Mouse (Mus musculus) right cerebral cortex, postnatal 25 days (tissue): ENCODE results near the gene Slc29a2.
"Not testable (repeated sequence)": the region's sequence is repeated elsewhere in the genome, so short reads cannot be mapped to it uniquely, and the experiment has no call there.

Experiments used
- DNase-seq: peaks from one replicate; pipeline ENCODE4 v3.0.0; 2022

Slc29a2 gene

DNA sequence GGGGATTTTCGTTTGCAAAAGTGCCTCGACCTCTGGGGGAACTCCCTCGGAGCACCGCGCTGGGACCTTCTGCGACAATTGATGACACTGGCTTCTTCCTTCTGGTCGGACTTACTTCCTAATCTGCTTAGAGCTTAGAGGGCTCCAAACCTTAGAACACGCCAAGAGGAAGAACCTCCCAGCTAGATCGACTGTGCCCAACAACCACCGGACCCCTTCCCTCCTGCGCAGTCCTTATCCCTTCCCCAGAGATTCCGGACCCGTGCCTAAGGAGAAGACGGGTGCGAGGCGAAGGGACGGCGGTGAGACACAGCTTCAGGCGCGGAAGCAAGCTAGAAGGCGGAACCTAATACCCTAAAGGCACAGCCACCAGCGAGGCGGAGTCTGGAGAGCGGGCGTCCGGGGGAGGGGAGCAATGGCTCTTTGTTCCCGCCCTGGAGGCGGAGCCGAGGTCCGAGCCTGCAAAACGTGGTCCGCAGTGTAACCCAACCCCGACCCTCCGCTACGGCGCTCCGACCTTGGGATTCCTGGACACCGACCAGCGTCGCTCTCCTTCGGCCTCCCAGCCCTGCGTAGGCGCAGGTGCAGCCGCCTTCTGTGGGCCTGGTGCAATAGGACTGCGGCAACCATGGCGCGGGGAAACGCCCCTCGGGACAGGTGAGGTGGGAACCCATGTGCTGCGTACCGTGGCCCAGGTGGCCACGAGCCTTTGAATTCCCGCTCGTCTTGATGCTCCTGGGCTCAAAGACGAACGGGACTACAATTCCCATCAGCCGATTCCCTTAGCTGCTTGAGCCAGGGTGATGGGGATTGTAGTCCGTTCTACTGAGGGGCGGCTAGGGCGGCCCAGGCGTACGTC, at the start of gene Slc29a2:
Gene Slc29a2, plus strand, starts transcription at position 240 of the 859 bp plus-strand sequence.
- DNase-seq, result peak; percentile 91

DNA sequence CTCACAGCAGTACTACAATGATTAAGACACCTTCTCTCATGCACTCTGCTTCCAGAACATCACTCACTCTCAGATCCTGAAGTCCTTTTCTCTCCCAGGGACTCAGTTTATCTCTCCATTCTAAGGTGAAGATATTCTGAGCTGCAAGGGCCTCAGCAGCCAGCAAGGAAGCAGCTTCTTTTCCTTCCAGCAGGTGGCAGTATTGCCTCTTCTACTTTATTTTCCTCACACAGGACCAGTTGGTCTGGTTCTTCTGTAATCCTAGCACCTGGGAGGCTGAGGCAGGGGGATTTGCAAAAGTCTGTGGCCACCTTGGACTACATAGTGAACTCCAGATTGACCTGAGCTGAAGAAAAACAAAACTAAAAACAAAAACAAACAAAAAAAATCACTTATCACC, 41.9 kb upstream of the Slc29a2 start:
- DNase-seq, result no peak

DNA sequence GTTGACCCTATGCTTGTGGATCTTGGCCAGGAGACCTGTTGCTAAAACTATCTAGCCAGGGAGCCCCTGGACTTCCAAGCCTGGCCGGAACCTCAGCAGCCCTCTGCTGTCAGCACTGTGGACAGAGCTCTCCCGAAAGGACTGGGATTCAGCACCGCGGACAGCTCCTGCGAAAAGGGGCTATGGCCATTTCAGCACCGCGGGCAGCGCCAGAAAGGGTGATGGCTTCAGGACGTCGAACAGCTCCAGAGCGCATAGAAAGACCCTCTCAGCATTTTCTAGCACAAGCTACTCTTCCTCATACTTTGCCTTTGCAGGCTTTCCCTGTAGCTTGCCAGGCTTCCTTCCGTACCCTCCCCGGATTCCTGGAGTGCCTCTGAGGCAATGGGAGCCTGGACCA, 34.6 kb upstream of the Slc29a2 start:
- no peak for DNase-seq

DNA sequence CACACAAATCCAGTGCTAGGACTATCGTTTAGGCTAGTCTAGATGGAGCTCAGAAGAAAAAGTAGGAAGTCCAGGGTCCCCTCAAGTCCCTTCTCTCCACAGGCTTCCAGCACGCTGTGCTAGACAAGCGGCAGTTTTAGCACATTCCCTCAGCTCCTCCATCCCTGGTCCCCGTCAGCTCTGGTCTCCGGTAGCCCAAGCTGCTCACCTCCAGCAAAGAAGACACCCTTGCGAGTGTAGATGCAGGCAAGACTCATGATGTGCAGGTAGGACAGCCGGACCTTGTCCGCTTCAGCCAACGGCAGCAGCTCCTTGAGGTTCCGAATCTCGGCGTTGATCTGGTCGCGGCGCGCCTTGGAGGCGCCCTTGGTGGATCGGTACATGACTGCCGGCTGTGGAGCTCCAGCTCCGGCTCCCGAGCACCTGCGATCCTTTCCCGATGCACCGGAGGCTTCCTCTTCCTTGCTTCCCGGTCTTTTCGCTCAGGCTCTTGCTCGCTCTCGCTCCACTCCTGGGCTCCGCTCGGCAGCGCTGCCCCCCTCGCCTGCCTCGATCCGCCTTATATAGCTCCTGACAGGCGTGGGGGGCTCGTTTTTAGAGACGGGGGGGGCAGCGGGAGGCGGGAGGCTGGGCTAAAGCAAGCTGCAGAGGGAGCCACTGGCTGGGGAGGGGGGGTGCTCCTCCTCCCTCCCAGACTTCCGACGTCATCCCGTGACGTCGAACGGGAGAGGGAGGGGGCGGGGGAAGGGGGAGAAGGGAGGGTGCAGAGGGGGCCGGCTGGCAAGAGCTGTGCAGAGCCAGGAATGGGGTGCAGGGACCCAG, 34.0 kb upstream of the Slc29a2 start:
- peak; percentile 86 for DNase-seq

DNA sequence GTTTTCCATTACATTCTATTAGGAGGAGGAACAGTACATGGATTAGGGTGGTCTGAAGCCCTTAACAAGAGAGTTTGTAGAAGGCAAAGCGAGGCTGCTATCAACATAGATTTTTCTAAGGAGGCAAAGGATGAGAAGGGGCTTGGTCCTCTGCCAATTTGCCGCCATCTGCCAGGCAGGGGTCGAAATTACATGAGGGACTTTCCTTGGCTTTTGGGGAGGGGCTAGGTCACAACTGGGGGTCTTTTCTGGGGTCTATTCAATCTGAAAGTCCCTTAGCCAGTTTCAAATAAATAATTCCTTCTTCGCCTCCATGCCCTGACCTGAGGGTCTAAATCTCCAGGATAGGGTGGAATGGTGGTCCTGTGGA, 33.4 kb upstream of the Slc29a2 start, which contains the start of gene Npas4:
Gene Npas4, minus strand, starts transcription at position 61 of the 370 bp plus-strand sequence.
- DNase-seq, result no peak

DNA sequence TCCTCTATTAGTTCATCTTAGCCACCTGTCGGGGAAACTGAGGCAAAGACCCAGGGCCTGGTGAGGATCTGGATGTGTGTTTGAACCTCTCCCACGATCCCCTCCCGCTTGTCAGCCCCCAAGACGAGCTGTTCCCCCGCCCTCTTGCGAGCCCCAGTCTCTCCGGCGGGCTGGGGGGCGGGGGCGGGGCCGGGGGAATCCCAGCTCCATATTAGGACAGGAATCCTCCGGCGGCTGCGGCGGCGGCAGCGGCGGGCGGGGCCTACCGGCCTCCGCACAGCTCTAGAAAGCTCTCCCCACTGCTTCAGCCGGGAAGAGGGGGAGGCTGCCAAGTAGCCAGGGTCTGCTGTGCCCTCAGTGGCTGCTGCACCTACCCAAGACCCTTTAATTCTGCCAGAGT, 32.9 kb upstream of the Slc29a2 start:
- DNase-seq, result peak; percentile 65

DNA sequence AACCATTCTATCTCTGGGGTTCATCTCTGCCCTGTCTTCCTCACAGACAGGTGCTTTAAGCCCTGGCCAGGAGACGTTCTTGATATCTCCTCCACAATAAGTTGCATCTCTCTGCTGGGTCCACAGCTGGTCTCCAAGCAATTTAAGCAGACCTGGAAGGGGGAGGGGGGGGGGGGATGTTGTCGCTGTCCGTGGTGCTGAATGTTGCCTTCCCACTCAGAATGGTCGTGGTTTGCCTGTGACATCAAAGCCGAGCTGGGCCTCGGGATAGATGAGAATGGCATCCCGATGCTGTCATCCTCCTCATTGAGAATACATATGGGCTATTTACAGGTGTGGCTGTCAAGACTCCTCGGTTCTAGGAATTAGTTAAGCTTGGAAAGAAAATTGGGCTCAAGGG, 31.3 kb upstream of the Slc29a2 start:
- no peak for DNase-seq

DNA sequence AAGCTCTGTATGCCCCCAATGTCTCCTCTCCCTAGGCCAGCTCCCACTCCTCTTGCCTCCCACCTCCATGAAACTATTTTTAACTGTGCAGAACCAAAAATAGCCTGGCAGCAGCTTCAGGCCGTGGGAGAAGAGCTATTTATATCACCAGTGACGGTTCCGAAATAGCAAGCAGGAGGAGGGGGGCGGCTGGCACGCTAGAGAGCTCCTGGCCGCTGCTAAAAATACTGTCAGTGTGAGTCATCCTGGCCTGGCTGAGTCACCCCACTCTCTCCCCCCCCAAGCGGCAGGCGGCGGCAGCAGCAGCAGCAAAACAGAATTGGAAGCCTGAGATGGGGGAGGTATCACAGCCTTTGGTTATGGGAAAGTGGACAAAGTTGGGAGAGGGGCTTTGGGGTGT, 30.8 kb upstream of the Slc29a2 start:
- DNase-seq, result peak; percentile 85

DNA sequence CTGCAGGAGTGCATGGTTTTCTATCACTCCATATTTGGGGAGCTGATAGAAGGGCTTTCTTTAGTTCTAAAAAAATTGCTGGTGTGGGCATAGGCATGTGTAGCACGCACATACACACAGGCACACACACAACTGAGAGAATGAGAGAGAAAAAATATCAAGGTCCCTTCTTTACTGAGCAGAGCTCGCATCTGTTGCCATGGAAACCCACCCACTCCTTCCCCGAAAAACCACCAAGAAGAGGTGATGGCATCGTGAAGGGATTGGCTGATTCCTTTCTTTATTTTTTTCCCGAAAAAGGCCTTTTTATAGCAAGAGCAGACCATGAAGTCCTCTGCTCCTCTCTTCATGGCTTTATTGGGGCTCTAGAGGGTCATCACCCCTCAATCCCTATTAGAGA, 29.6 kb upstream of the Slc29a2 start:
- peak; percentile 87 for DNase-seq

DNA sequence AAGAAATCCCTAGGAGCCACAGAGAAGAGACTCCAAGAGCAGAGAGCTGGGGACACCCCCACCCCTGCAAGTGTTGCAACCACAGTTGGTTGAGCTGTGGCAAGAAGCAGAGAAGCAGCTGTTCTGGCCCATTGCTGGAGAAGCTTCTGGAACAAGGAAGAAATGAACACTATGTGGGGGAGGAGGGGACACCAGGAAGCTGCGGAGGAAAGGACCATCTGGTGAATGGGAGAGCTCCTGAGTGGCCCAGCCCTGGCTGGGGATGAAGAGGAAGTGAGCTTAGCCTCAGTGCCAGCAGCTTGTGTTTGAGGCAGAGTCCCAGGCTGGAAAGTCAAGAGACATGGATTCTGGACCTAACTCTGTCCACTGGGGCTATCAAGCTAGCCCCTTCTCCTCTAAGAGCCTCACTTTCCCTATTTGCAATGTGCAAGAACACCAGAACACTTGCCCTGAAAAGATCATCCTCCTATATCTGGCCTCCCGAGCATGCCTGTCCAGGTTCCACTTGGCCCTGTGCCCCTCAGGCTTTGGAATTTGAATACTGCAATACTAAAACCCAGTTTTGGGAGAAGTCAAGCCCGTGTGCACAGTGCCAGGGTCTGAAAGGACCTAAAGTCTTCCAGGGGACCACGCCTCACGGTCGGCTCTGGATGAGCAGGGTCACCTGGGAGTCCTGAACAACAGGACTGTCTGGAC, 24.1 kb upstream of the Slc29a2 start:
- peak; percentile 63 for DNase-seq

DNA sequence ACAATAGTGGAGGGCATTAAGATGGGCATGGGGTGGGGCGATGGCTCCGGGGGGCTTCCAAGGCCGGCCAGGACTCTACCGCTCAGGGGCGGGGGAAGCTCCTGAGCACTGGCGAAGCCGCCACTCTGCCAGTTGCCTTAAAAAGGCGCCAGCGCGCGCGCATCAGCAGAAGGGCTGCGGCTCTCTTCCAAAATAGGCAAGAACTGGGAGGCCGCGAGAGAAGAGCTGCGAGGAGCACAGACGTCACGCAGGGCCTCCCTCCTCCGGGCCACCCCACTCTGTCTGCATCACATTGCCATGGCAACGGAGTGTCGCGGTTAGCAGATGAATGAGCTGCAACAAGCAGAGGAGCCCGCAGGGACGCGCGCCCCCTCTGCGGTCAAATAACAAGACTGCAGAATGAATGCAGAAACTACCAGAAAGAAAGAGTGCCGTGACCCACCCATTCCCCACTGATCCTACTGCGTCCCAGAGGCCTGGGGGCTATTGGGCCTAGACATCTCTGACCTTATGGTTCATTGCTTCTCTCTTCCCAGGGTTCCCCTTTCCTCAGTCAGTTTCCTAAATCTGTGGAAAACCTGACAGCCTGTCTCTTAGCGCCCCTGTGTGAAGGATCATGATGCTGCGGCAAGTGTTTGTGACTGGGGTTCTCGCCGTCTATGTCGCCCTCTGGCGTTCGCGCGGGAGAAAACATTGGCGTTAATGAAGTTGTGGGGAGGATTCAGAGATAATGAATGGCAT, 21.8 kb upstream of the Slc29a2 start:
- peak; percentile 95 for DNase-seq

DNA sequence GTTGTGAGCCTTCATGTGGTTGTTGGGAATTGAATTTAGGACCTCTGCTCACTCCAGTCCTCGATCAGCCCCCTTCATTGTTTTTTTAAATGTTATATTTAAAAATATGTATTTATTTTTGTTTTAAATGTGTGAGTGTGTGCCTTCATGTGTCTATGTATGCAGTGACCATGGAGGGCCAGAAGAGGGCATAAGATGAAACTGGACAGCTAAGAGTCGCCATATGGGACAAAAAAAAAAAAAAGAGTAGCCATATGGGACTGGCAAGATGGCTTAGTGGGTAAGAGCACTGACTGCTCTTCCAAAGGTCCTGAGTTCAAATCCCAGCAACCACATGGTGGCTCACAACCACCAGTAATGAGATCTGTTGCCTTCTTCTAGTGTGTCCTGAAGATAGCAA, 20.0 kb upstream of the Slc29a2 start:
- not testable (repeated sequence) for DNase-seq

DNA sequence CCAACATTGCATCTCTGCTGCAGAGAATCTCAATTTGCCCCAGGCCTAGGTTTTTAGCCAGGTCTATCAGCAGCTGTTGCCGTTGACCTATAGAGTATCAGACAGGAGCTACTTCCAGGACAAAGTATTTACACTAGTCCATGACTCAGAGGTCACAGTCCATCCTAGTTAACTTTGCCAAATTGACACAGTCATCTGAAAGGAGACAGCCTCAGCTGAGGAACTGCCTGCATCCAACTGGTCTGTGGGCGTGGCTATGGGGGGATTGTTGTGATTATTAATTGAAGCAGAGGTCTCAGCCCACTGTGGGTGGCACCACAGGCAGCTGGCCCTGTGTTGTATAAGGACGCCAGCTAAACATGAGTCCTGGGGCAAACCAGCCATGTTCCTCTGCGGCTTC, 18.7 kb upstream of the Slc29a2 start:
- DNase-seq, result no peak

DNA sequence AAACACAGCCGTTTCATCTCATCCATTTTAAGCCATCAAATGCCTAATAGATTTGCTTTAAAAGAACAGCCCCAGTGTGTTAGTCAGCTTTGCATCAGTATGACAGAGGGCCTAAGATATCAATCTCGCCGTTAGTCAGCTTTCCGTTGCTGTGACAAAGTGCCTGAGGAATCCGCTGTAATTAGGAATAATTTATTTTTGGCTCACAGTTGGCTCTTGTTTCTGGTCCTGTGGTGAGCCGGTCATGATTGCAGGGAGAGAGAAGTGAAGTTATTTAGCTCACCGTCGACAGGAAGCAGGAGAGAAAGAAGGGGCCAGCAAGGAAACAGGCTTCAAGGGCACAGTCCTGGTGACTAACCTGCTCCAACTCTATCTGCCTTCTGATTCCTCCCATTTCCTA, 10.5 kb upstream of the Slc29a2 start:
- no peak for DNase-seq

DNA sequence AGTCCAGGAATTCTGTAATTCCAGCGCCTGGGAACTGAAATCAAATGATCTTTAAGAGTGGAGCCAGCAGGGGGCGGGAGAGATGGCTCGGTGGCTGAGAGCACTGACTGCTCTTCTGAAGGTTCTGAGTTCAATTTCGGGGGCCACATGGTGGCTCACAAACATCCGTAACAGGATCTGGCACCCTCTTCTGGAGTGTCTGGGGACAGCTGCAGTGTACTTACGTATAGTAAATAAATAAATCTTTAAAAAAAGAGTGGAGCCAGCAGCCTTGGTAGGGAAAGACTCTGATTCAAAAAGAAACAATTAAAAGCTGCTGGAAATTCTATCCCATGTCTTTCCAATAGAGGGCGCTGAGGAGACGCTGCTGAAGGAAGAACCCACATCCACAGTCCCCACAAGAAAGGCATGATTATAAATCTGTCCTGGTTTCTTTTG, 8.7 kb upstream of the Slc29a2 start:
- DNase-seq, result no peak

DNA sequence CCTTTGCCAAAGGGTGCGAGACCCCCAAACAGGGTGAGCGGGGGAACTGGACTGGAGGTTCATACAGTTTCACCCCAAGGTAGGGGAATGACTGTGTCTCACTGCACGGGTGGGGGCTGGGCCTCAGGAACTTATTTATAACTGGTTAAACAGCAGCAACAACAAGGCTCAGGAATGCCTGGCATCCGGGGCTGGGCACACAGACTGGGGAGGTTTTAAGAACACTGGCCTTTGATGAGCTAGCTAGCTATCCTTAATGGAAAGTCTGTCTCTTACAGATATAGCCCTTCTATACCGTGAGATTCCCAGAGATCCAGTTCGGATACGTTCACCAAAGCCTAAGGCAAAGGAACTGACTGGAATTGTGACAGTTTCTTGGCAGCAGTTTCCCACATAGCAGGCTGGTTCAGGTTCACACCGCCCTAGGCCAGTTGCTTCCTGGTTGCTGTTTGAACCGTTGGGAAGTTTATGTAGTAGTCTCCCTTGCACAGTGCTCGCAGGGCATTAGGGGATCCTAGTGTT, 7.4 kb upstream of the Slc29a2 start:
- no peak for DNase-seq

DNA sequence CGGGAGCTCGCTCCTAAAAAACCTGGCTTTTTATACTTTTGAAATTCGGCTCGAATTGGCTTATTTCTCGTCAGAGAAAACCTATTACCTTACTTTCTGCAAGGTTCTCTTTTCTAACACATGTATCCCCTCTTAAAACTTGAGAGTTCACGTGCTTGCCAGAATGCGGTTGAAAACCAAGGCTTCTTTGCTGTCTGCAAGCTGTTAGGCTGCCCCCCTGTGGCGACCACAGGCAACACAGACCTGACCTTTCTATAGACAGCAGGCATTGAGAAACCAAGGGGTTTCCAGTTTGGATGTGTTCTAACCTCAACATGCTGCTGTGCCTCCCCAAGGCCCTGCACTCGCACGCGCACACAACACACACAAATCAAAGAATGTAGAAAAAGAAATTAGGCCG, 6.9 kb upstream of the Slc29a2 start:
- DNase-seq, result no peak

DNA sequence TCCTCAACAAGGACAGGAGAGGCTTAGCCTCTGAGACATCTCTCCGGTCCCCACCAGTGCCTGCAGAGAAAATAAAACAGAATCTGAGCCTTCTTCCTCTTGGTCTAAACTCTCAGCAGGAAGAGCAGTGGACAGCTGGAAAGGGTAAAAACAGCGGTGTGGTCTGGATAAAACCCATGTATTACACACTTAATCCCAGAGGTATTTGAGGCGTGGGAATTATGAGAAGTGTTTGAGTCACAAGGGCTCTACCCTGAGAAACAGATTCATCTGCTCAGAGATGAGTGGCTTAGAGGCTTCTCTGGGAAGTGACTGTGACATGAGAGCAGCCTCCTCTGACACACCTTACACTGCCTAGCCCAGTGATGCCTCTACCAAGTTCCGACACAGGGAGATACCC, 6.0 kb upstream of the Slc29a2 start:
- DNase-seq, result no peak

DNA sequence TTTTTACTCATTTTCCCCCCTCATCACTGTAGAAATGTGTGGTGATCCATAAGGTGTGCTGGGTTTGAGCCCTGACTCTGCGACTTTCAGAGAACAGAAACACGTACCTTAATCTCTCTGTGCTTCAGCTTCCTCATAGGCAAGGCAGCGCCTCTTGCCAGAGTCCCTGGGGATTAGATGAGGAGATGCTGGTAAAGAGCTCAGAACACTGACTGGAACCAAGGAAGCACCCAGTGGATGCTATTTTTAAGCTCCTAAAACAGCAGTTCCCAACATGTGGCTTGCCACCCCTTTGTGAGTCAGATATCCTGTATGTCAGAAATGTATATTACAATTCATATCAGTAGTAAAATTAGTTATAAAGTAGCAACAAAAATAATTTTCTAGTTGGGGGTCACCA, 5.5 kb upstream of the Slc29a2 start:
- no peak for DNase-seq

DNA sequence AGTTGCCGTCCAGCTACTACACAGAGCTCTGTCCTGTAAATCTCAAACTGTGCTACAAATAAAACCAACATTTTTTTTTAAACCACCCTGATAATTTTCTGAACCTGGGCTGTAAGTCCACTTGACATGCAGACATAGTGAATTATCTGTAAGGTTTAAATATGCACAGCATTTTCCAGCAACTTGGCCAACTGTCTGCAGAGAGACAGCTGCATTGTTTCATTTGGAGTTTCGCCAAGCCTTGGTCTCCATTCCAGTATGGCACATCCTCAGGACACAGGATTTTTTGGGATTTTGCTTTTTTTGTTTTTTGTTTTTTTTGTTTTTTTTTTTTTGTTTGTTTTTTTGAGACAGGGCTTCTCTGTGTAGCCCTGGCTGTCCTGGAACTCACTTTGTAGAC, 2.2 kb upstream of the Slc29a2 start:
- DNase-seq, result no peak

DNA sequence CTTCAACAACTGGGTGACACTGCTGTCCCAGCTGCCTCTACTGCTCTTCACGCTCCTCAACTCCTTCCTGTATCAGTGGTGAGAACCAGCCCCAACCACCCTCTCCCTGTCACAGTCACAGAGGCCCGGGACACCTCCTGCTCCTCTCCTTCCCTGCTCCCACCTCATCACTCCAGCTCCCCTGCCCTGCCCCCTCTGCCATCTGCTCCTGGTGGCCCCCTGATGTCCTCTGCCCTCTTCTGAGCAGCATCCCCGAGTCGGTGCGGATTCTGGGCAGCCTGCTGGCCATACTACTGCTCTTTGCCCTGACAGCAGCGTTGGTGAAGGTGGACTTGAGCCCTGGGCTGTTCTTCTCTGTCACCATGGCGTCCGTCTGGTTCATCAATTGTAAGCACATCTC, 2.5 kb downstream of the Slc29a2 start:
- no peak for DNase-seq

DNA sequence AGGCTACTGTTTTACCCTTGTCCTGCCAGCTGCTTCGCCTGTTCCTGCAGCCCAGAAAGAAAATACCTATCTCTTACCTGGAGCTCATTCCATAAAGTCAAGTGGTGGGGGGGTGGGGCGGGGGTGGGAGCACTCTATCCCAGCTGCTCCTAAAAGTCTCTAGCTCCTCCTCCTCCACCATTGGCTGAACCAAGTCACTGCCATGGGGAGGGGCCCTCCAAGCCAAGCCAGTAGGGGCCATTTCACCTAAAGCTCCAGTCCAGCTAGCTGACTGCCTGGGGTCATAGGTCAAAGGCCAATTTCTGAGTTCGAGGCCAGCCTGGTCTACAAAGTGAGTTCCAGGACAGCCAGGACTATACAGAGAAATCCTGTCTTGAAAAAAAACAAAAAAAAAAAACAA, 9.0 kb downstream of the Slc29a2 start:
- no peak for DNase-seq

DNA sequence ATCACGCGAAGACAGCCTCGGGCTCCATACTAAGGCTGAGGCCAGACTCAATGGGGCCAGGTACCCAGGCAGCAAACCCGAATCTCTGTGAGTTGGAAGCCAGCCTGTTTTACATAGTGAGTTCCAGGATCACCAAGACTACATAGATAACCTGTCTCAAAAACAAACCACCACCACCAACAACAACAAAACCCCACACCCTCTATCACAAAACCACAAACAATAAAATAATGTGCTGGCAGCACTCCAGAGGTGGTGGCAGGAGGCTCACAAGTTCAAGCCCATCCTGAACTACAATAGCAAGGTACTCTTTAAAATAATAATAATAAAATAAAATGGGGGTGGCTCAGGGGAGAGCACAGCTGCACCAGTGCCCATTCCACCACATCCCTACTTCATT, 12.9 kb downstream of the Slc29a2 start:
- no peak for DNase-seq
